Mouse (Mus musculus): Measurements from ENCODE around the gene Clec2h. TPM values are rescaled to one million over a fixed set of nuclear protein-coding genes. Genes with fewer than 3 reads are reported as not detected.
"Not testable (repeated sequence)": the region's sequence is repeated elsewhere in the genome, so short reads cannot be mapped to it uniquely, and the experiment has no call there.

Clec2h gene
- polyA plus RNA-seq, 1 experiment from 2014 or later = not detected

GRCm38 (mm10) chr6:128641116-128641716, 21.0 kb upstream of the Clec2h start:
- Histone ChIP-seq H3K27me3 (ENCODE audit: control insufficient read depth, insufficient read depth, low read depth, low read length) (no peaks in the 10 kb centered on the region), H3K27ac (ENCODE audit: low read length) (no peak overlapping the region), H3K4me1 (replicated peaks; ENCODE audit: control insufficient read depth, insufficient read depth, low read length) (no peaks in the 10 kb centered on the region), H3K4me3 (ENCODE audit: low read length) (no peak overlapping the region), H3K9me3 (ENCODE audit: control insufficient read depth, low read length) (no peaks in the 10 kb centered on the region), H3K4me2 (ENCODE audit: low read depth, low read length) (no peak overlapping the region), H3K36me3 (ENCODE audit: control insufficient read depth, insufficient read depth, low read length) (no peaks in the 10 kb centered on the region), H3K9ac (ENCODE audit: low read length) (no peak overlapping the region)
- ATAC-seq (ENCODE audit: low read depth) = no peak
- WGBS = 65% methylated on average over 2 of the region's 2 CpGs

DNA sequence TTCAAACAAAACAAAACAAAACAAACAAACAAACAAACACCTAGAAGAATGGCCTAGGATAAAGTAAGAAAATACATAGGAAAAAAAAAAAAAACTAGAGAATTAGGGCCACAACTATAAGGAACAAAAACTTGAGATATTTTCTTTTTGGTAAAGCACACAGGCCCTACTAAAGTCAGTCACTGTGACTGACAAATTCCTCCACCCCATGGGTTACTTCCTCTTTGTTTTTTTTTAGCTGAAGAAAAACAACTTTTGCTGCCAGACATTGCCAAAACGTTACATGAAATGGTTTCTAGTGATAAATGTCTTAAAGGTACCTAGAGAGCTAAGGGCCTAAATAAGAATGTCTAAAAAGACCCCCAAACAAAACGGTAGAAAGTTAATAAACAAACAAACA, 18.2 kb upstream of the Clec2h start:
- no peaks in the 10 kb centered on the region for H3K27me3 ChIP-seq (ENCODE audit: control insufficient read depth, insufficient read depth, low read depth, low read length)
- ATAC-seq (ENCODE audit: low read depth) = no peak

DNA sequence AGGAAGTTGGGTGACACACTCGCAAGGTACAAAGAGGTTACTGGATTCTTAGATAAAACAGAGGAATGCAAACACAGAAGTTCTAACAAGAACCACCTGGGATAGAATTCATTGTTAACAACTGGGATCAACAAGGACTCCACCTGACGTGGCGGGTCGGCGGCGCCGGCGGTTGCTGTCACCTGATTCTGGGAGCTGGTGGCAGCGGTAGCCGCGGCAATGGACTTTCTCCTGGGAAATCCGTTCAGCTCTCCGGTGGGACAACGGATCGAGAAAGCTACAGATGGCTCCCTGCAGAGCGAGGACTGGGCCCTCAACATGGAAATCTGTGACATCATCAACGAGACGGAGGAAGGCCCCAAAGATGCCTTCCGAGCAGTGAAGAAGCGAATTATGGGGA, 17.5 kb upstream of the Clec2h start:
- H3K9me3 ChIP-seq (ENCODE audit: control insufficient read depth, low read length); H3K4me2 ChIP-seq (ENCODE audit: low read depth, low read length); H3K27me3 ChIP-seq (ENCODE audit: control insufficient read depth, insufficient read depth, low read depth, low read length); H3K4me3 ChIP-seq (ENCODE audit: low read length); H3K4me1 ChIP-seq (replicated peaks; ENCODE audit: control insufficient read depth, insufficient read depth, low read length); H3K9ac ChIP-seq (ENCODE audit: low read length); H3K36me3 ChIP-seq (ENCODE audit: control insufficient read depth, insufficient read depth, low read length); H3K27ac ChIP-seq (ENCODE audit: low read length); ATAC-seq (ENCODE audit: low read depth): not testable (repeated sequence)
- 94% methylated on average over 20 of the region's 20 CpGs for WGBS

More for the DNA sequence above, 18.2 kb upstream of the Clec2h start:
- Histone ChIP-seq H3K9ac (ENCODE audit: low read length) (no peak overlapping the region), H3K27ac (ENCODE audit: low read length) (no peak overlapping the region), H3K4me1 (replicated peaks; ENCODE audit: control insufficient read depth, insufficient read depth, low read length) (no peaks in the 10 kb centered on the region), H3K36me3 (ENCODE audit: control insufficient read depth, insufficient read depth, low read length) (no peaks in the 10 kb centered on the region), H3K4me2 (ENCODE audit: low read depth, low read length) (no peak overlapping the region), H3K4me3 (ENCODE audit: low read length) (no peak overlapping the region), H3K9me3 (ENCODE audit: control insufficient read depth, low read length) (no peaks in the 10 kb centered on the region)
- 50% methylated on average over 2 of the region's 2 CpGs for WGBS

DNA sequence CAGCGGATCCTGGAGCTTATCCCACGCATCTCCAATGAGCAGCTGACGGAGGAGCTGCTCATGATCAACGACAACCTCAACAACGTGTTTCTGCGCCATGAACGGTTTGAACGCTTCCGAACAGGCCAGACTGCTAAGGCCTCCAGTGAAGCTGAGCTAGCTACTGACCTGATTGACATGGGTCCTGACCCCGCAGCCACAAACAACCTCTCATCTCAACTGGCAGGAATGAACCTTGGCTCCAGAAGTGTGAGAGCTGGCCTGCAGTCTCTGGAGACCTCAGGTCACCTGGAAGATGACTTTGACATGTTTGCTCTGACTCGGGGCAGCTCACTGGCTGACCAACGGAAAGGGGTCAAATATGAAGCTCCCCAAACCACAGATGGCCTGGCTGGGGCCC, 16.5 kb upstream of the Clec2h start:
- not testable (repeated sequence) for H3K27me3 ChIP-seq (ENCODE audit: control insufficient read depth, insufficient read depth, low read depth, low read length); H3K9me3 ChIP-seq (ENCODE audit: control insufficient read depth, low read length); H3K4me2 ChIP-seq (ENCODE audit: low read depth, low read length); H3K4me1 ChIP-seq (replicated peaks; ENCODE audit: control insufficient read depth, insufficient read depth, low read length); H3K9ac ChIP-seq (ENCODE audit: low read length); H3K4me3 ChIP-seq (ENCODE audit: low read length); H3K36me3 ChIP-seq (ENCODE audit: control insufficient read depth, insufficient read depth, low read length); ATAC-seq (ENCODE audit: low read depth); H3K27ac ChIP-seq (ENCODE audit: low read length)
- 81% methylated on average over 12 of the region's 12 CpGs for WGBS

GRCm38 (mm10) chr6:128649681-128650080, 12.5 kb upstream of the Clec2h start:
- 44% methylated on average over 3 of the region's 3 CpGs for WGBS
- Histone ChIP-seq H3K4me2 (ENCODE audit: low read depth, low read length) (no peak overlapping the region), H3K4me3 (ENCODE audit: low read length) (no peak overlapping the region), H3K27ac (ENCODE audit: low read length) (no peak overlapping the region), H3K4me1 (replicated peaks; ENCODE audit: control insufficient read depth, insufficient read depth, low read length) (no peaks in the 10 kb centered on the region), H3K9ac (ENCODE audit: low read length) (no peak overlapping the region), H3K27me3 (ENCODE audit: control insufficient read depth, insufficient read depth, low read depth, low read length) (no peaks in the 10 kb centered on the region), H3K36me3 (ENCODE audit: control insufficient read depth, insufficient read depth, low read length) (no peaks in the 10 kb centered on the region), H3K9me3 (ENCODE audit: control insufficient read depth, low read length) (no peaks in the 10 kb centered on the region)
- ATAC-seq (ENCODE audit: low read depth) = no peak

DNA sequence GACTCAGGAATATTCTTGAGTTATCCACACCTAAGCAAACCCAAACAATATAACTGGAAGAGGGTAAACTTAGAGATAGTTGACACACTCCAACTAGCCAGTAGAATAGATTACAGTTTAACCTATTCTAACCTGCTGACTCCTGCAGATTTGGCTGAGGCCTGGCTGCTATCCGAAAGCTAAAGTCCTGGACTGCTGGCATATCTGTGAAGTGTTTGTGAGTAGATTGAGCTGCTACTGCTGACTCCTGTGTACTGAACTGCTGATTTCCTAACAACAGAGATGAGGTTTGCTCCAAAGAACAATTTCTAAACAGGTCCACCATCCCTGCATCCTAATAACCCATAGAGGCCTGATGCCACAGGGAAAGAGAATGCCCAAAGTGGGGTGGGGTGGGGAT, 12.0 kb upstream of the Clec2h start:
- no peaks in the 10 kb centered on the region for H3K36me3 ChIP-seq (ENCODE audit: control insufficient read depth, insufficient read depth, low read length)
- 36% methylated on average over 1 of the region's 1 CpGs for WGBS
- ATAC-seq (ENCODE audit: low read depth) = no peak; the same call in 1 of the 2 replicates

DNA sequence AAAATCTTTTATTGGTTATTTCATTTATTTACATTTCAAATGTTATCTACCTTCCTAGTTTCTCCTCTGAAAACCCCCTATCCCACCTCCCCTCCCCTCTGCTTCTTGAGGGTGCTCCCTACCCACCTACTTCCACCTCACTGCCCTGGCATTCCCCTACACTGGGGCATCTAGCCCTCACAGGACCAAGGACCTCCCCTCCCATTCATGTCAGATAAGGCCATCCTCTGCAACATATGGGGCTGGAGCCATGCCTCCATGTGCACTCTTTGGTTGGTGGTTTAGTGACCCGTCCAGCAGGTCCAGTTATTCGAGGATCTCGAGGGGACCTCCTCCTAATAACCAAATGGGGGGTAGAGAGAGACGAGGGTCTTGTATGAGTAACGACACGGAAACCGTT, 11.4 kb upstream of the Clec2h start:
- not testable (repeated sequence) for H3K4me3 ChIP-seq (ENCODE audit: low read length); H3K27ac ChIP-seq (ENCODE audit: low read length); H3K9ac ChIP-seq (ENCODE audit: low read length); H3K4me2 ChIP-seq (ENCODE audit: low read depth, low read length); H3K27me3 ChIP-seq (ENCODE audit: control insufficient read depth, insufficient read depth, low read depth, low read length); H3K9me3 ChIP-seq (ENCODE audit: control insufficient read depth, low read length); H3K4me1 ChIP-seq (replicated peaks; ENCODE audit: control insufficient read depth, insufficient read depth, low read length); H3K36me3 ChIP-seq (ENCODE audit: control insufficient read depth, insufficient read depth, low read length)
- WGBS = 66% methylated on average over 4 of the region's 7 CpGs
- ATAC-seq (ENCODE audit: low read depth) = peak; percentile 38; the same call in 1 of the 2 replicates

More for the DNA sequence above, 12.0 kb upstream of the Clec2h start:
- Histone ChIP-seq H3K9ac (ENCODE audit: low read length) (no peak overlapping the region), H3K9me3 (ENCODE audit: control insufficient read depth, low read length) (no peaks in the 10 kb centered on the region), H3K4me3 (ENCODE audit: low read length) (no peak overlapping the region), H3K27ac (ENCODE audit: low read length) (no peak overlapping the region), H3K4me2 (ENCODE audit: low read depth, low read length) (no peak overlapping the region), H3K4me1 (replicated peaks; ENCODE audit: control insufficient read depth, insufficient read depth, low read length) (no peaks in the 10 kb centered on the region), H3K27me3 (ENCODE audit: control insufficient read depth, insufficient read depth, low read depth, low read length) (no peaks in the 10 kb centered on the region)

DNA sequence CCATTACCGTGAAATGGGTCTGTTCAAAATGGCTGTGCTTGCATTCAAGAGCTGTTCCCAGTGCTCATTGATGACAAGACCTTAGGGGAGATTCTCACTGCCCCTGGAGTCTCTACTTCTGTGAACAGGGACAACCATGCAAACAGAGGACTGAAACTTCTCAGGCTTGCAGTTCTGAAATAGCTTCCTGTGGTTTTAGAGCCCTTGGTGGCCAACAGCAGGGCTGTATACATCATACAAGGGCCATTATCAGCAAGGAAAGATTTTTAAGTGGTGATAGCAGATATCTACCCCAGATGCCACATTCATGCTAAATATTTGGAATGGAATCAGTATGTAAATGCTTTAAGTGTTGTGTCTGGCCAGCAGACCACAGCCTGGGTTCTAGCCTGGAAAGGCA, 9.2 kb upstream of the Clec2h start:
- ATAC-seq (ENCODE audit: low read depth) = no peak; the same call in 1 of the 2 replicates
- H3K27me3 ChIP-seq (ENCODE audit: control insufficient read depth, insufficient read depth, low read depth, low read length) = no peaks in the 10 kb centered on the region
- 93% methylated on average over 1 of the region's 1 CpGs for WGBS
- 0 out of 2 replicates have a peak overlapping the region, but pooled peaks have one; percentile 22 for H3K4me2 ChIP-seq (ENCODE audit: low read depth, low read length)
- H3K4me1 ChIP-seq (replicated peaks; ENCODE audit: control insufficient read depth, insufficient read depth, low read length) = no peaks in the 10 kb centered on the region
- H3K36me3 ChIP-seq (ENCODE audit: control insufficient read depth, insufficient read depth, low read length) = no peaks in the 10 kb centered on the region
- no peak overlapping the region for H3K27ac ChIP-seq (ENCODE audit: low read length)
- H3K9me3 ChIP-seq (ENCODE audit: control insufficient read depth, low read length) = no peaks in the 10 kb centered on the region
- no peak overlapping the region for H3K9ac ChIP-seq (ENCODE audit: low read length)
- H3K4me3 ChIP-seq (ENCODE audit: low read length) = no peak overlapping the region

DNA sequence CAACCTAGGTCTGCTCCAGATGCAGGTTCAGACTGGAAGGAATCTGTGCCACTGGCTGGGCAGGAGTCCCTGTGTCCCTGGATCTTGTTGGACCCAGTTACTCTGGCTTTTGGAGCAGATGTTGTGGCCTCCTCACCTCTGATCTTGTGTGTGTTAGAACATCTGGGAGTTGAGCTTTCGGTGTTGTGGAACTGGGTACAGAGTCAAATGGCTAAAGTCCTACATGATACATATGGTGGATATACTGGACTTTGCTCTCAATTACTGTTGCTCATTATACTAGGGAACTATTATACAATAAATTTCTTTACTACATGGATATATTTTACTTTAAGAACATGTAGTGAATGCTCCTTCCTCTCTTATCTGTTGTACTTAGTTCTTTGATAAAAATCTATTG, 936 bp upstream of the Clec2h start:
- H3K27me3 ChIP-seq (ENCODE audit: control insufficient read depth, insufficient read depth, low read depth, low read length) = no peaks in the 10 kb centered on the region
- H3K4me1 ChIP-seq (replicated peaks; ENCODE audit: control insufficient read depth, insufficient read depth, low read length) = no peaks in the 10 kb centered on the region
- no peak overlapping the region for H3K4me2 ChIP-seq (ENCODE audit: low read depth, low read length)
- 100% methylated on average over 1 of the region's 1 CpGs for WGBS
- H3K9ac ChIP-seq (ENCODE audit: low read length) = no peak overlapping the region
- ATAC-seq (ENCODE audit: low read depth) = no peak
- no peaks in the 10 kb centered on the region for H3K9me3 ChIP-seq (ENCODE audit: control insufficient read depth, low read length)
- H3K27ac ChIP-seq (ENCODE audit: low read length) = no peak overlapping the region
- H3K36me3 ChIP-seq (ENCODE audit: control insufficient read depth, insufficient read depth, low read length) = no peaks in the 10 kb centered on the region
- H3K4me3 ChIP-seq (ENCODE audit: low read length) = no peak overlapping the region

GRCm38 (mm10) chr6:128669936-128670335, 7.8 kb downstream of the Clec2h start:
- 39% methylated on average over 4 of the region's 4 CpGs for WGBS
- Histone ChIP-seq H3K27me3 (ENCODE audit: control insufficient read depth, insufficient read depth, low read depth, low read length) (no peaks in the 10 kb centered on the region), H3K9me3 (ENCODE audit: control insufficient read depth, low read length) (no peaks in the 10 kb centered on the region), H3K36me3 (ENCODE audit: control insufficient read depth, insufficient read depth, low read length) (no peaks in the 10 kb centered on the region), H3K9ac (ENCODE audit: low read length) (no peak overlapping the region), H3K4me3 (ENCODE audit: low read length) (no peak overlapping the region), H3K4me1 (replicated peaks; ENCODE audit: control insufficient read depth, insufficient read depth, low read length) (no peaks in the 10 kb centered on the region), H3K4me2 (ENCODE audit: low read depth, low read length) (no peak overlapping the region), H3K27ac (ENCODE audit: low read length) (no peak overlapping the region)
- ATAC-seq (ENCODE audit: low read depth) = no peak

Measured in lung, embryonic 16.5 days (tissue).